Mouse (Mus musculus): ENCODE measurements around the gene Bcas3.

DNA sequence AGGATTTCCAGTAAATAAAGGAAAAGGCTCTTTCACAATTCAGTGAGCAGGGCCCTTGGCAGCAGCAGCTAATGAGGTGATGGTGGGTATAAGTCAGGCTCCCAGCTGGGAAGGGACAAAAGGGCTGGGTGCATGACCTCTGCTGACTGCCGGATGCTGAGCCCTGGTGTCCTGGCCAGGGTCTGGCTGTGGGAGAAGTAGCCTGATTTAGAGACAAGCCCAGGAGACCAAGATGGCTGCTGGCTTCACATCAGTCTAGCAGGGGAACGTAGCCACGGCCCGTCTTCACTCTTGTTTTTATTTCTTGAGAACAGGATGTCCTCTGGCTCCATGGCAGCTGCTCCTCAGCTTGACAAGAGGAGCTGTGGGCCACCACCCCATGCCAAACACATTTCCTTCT, 493.5 kb downstream of the Bcas3 start:
- TF ChIP-seq CTCF (IDR thresholded peaks at IDR 0.05; ENCODE audit: low read depth) = no peak
- 0 out of 2 replicates have a peak, but pooled peaks have one; percentile 22 for TF ChIP-seq EP300 (IDR thresholded peaks at IDR 0.05; ENCODE audit: low read depth)
